Mouse (Mus musculus): ENCODE measurements around the gene Gbx2.

The Gbx2 gene

GRCm38 (mm10) chr1:89934316-89935260 lies 3.6 kb upstream of the Gbx2 start:
- peak; percentile 68 for DNase-seq

GRCm38 (mm10) chr1:89933786-89934185 lies 2.8 kb upstream of the Gbx2 start:
- DNase-seq: peak; percentile 73

- no peak for DNase-seq
Measured at GRCm38 (mm10) chr1:89933028-89933427, 2.0 kb upstream of the Gbx2 start.

GRCm38 (mm10) chr1:89932616-89933015 lies 1.6 kb upstream of the Gbx2 start:
- peak; percentile 71 for DNase-seq

GRCm38 (mm10) chr1:89932021-89932423 lies 1.0 kb upstream of the Gbx2 start:
- DNase-seq: peak; percentile 45

GRCm38 (mm10) chr1:89930551-89930950 lies 428 bp downstream of the Gbx2 start:
- peak; percentile 65 for DNase-seq

- peak; percentile 76 for DNase-seq
Measured at GRCm38 (mm10) chr1:89929721-89930505, 1.1 kb downstream of the Gbx2 start.

- peak; percentile 51 for DNase-seq
Measured at GRCm38 (mm10) chr1:89929181-89929580, 1.8 kb downstream of the Gbx2 start.

- peak; percentile 58 for DNase-seq
Measured at GRCm38 (mm10) chr1:89928676-89929075, 2.3 kb downstream of the Gbx2 start.

GRCm38 (mm10) chr1:89927061-89927661 lies 3.8 kb downstream of the Gbx2 start:
- peak; percentile 78 for DNase-seq

GRCm38 (mm10) chr1:89926583-89927060 lies 4.4 kb downstream of the Gbx2 start:
- no peak for DNase-seq

- peak; percentile 37 for DNase-seq
Measured at GRCm38 (mm10) chr1:89925501-89926190, 5.3 kb downstream of the Gbx2 start.

- DNase-seq: no peak
Measured at GRCm38 (mm10) chr1:89923642-89924020, 7.3 kb downstream of the Gbx2 start.

- DNase-seq: peak; percentile 74
Measured at GRCm38 (mm10) chr1:89922883-89923641, 7.9 kb downstream of the Gbx2 start.

GRCm38 (mm10) chr1:89922282-89922681 lies 8.7 kb downstream of the Gbx2 start:
- DNase-seq: peak; percentile 66

- DNase-seq: peak; percentile 52
Measured at GRCm38 (mm10) chr1:89921806-89922205, 9.2 kb downstream of the Gbx2 start.

GRCm38 (mm10) chr1:89919206-89919605 lies 11.8 kb downstream of the Gbx2 start:
- no peak for DNase-seq

GRCm38 (mm10) chr1:89918111-89918510 lies 12.9 kb downstream of the Gbx2 start:
- no peak for DNase-seq

- no peak for DNase-seq
Measured at GRCm38 (mm10) chr1:89913611-89914010, 17.4 kb downstream of the Gbx2 start.

- DNase-seq: no peak
Measured at GRCm38 (mm10) chr1:89912392-89912791, 18.6 kb downstream of the Gbx2 start.

GRCm38 (mm10) chr1:89909796-89910195 lies 21.2 kb downstream of the Gbx2 start:
- DNase-seq: no peak

- no peak for DNase-seq
Measured at GRCm38 (mm10) chr1:89902641-89903040, 28.3 kb downstream of the Gbx2 start.

Measured in embryo, embryonic 11 days (tissue).